Mouse (Mus musculus): Measurements from ENCODE around the gene Marveld3.

- peak; percentile 57 for TF ChIP-seq CTCF (IDR thresholded peaks at IDR 0.05; ENCODE audit: control insufficient read depth, insufficient read depth, low read length)
- no peak for TF ChIP-seq POLR2A (IDR thresholded peaks at IDR 0.05; ENCODE audit: borderline replicate concordance, control insufficient read depth, low read depth, low read length)
Observed at GRCm38 (mm10) chr8:110010868-110011267, 48.9 kb upstream of the Marveld3 start.
